Mouse (Mus musculus): ENCODE measurements around the gene Pias4. TPM values are rescaled to one million over a fixed set of nuclear protein-coding genes. Genes with fewer than 3 reads are reported as not detected.
A peak's percentile ranks its signal among the peaks of the same experiment; 100 is the strongest.

Gene Pias4
- polyA plus RNA-seq, 1 experiment from 2014 or later, result 62.2 TPM

DNA sequence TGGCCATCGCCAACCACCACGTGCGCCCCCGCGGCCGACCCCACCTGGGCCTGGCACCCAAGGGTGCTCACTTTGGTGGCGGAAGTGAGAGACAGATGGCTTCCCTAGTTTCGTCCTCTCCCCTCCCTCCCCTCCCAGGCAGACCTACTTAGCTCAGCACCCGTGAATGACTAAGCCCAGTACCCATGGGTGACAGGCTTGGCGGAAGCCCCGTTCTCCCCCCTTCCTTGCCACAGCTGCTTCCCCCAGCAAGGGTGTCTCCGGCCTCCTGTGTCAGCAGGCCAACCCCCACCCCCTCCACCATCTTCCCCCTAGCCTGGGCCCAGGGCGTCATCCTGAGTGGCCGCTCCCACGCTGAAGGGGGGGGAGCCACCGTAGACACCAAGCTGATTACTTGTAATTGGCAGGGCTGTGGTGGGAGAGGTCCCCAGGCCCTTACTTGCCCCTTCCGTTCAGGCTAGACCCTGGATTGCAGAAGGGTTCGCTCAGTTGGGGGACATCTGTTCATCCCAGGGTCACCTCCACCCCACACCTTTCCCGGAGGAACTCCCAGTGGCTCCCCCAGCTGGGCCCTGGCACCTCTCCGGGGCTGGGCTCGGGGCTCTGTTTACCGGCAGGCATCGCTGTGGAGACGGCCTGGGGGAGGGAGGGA, 29.5 kb downstream of the Pias4 start:
- no peak for DNase-seq (ENCODE audit: low spot score)

GRCm38 (mm10) chr10:81137252-81138130, 30.2 kb downstream of the Pias4 start:
- Histone ChIP-seq H3K27ac (peak overlapping the region; percentile 98), H3K9me3 (no peaks in the 10 kb centered on the region), H3K4me1 (peaks cover 74% of the 10 kb centered on the region), H3K4me3 (peak overlapping the region; percentile 93), H3K27me3 (ENCODE audit: insufficient read depth, poor library complexity, severe bottlenecking) (peaks cover 29% of the 10 kb centered on the region), H3K36me3 (0 out of 2 replicates have a peak, but pooled peaks cover 8% of the 10 kb centered on the region)
- WGBS, result under 1% methylated on average over 84 of the region's 89 CpGs
- peak; percentile 100 for DNase-seq (ENCODE audit: low spot score)

More for the DNA sequence above, 29.5 kb downstream of the Pias4 start:
- peaks cover 81% of the 10 kb centered on the region for H3K4me1 ChIP-seq
- H3K9me3 ChIP-seq, result no peaks in the 10 kb centered on the region
- H3K27me3 ChIP-seq (ENCODE audit: insufficient read depth, poor library complexity, severe bottlenecking), result peaks cover 25% of the 10 kb centered on the region
- H3K36me3 ChIP-seq, result peaks cover 11% of the 10 kb centered on the region
- under 1% methylated on average over 24 of the region's 24 CpGs for WGBS
- H3K4me3 ChIP-seq, result peak overlapping the region; percentile 93
- H3K27ac ChIP-seq, result peak overlapping the region; percentile 98

GRCm38 (mm10) chr10:81136706-81137231, 31.0 kb downstream of the Pias4 start:
- H3K9me3 ChIP-seq, result no peaks in the 10 kb centered on the region
- 0% methylated on average over 49 of the region's 50 CpGs for WGBS
- H3K27me3 ChIP-seq (ENCODE audit: insufficient read depth, poor library complexity, severe bottlenecking), result peaks cover 29% of the 10 kb centered on the region
- DNase-seq (ENCODE audit: low spot score), result peak; percentile 91
- H3K4me1 ChIP-seq, result peaks cover 67% of the 10 kb centered on the region
- H3K4me3 ChIP-seq, result peak overlapping the region; percentile 93
- peak overlapping the region; percentile 98 for H3K27ac ChIP-seq
- 0 out of 2 replicates have a peak, but pooled peaks cover 5% of the 10 kb centered on the region for H3K36me3 ChIP-seq

GRCm38 (mm10) chr10:81135831-81136705, 31.7 kb downstream of the Pias4 start:
- Histone ChIP-seq H3K27me3 (ENCODE audit: insufficient read depth, poor library complexity, severe bottlenecking) (peaks cover 29% of the 10 kb centered on the region), H3K9me3 (no peaks in the 10 kb centered on the region), H3K4me1 (peaks cover 60% of the 10 kb centered on the region), H3K36me3 (0 out of 2 replicates have a peak, but pooled peaks cover 4% of the 10 kb centered on the region), H3K4me3 (peak overlapping the region; percentile 93), H3K27ac (peak overlapping the region; percentile 98)
- under 1% methylated on average over 78 of the region's 86 CpGs for WGBS
- peak; percentile 95 for DNase-seq (ENCODE audit: low spot score)

- Histone ChIP-seq H3K4me1 (peaks cover 50% of the 10 kb centered on the region), H3K4me3 (peak within 1 kb of the TSS; percentile 93), H3K9me3 (no peaks in the 10 kb centered on the region), H3K27me3 (ENCODE audit: insufficient read depth, poor library complexity, severe bottlenecking) (peaks cover 29% of the 10 kb centered on the region), H3K27ac (peak within 1 kb of the TSS; percentile 98), H3K36me3 (no peaks in the 10 kb centered on the region)
- WGBS, result 3% methylated on average over 41 of the region's 41 CpGs
- DNase-seq (ENCODE audit: low spot score), result peak; percentile 89
Measured at GRCm38 (mm10) chr10:81134966-81135681, 32.6 kb downstream of the Pias4 start, which contains the start of gene Zbtb7a. TSS of gene Zbtb7a (plus strand) at chr10:81135220.

DNA sequence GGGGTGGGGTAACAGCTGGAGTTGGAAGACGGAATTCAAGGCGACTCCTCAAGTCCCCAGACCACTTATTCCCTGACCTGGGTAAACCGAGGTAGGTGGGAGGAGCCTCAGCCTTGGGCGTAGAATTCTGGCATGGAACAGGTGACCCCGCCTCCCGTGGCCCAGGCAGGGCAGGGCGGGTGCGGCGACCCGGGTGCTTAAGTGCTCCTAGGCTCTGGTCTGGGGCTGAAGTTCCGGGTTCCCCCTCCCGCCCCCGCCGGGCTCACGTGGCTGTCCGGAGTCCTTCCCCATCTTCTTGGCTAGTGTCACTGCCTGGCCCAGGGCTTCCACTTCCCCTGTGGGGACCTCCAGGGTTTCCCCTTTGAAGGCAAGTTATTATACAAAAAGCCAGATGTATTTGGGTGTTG, 33.5 kb downstream of the Pias4 start:
- Histone ChIP-seq H3K4me3 (peak overlapping the region; percentile 93), H3K9me3 (no peaks in the 10 kb centered on the region), H3K27ac (peak overlapping the region; percentile 26; the same call in 1 of the 2 replicates), H3K27me3 (ENCODE audit: insufficient read depth, poor library complexity, severe bottlenecking) (peaks cover 29% of the 10 kb centered on the region), H3K36me3 (no peaks in the 10 kb centered on the region), H3K4me1 (peaks cover 50% of the 10 kb centered on the region)
- 1% methylated on average over 16 of the region's 16 CpGs for WGBS
- peak; percentile 90 for DNase-seq (ENCODE audit: low spot score)

DNA sequence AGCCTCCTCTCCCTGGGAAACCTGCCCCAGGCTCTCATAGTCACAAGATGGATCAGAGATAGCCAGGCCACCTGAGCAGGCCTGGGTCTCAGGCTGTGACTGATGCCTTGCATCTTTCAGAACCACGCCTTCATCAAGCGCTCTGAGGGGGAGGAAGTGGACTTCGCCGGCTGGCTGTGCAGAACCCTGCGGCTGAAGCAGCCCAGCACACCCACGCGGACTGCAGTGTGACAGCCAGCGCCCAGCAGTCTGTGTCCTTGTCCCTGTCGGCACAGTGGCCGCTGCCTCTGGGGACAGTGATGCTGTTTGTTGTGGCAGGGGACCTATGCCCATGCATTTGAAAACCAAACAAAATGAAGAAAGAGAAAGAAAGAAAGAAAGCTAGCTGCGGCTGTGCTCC, 44.2 kb downstream of the Pias4 start:
- Histone ChIP-seq H3K27me3 (ENCODE audit: insufficient read depth, poor library complexity, severe bottlenecking) (peaks cover 4% of the 10 kb centered on the region; the same call in 1 of the 2 replicates), H3K36me3 (peaks cover 63% of the 10 kb centered on the region)
- 86% methylated on average over 11 of the region's 11 CpGs for WGBS

GRCm38 (mm10) chr10:81122889-81123288, 44.8 kb downstream of the Pias4 start:
- Histone ChIP-seq H3K36me3 (peaks cover 69% of the 10 kb centered on the region), H3K27ac (no peak overlapping the region), H3K9me3 (no peaks in the 10 kb centered on the region), H3K4me3 (no peak overlapping the region), H3K4me1 (peaks cover 9% of the 10 kb centered on the region; the same call in 1 of the 2 replicates), H3K27me3 (ENCODE audit: insufficient read depth, poor library complexity, severe bottlenecking) (no peaks in the 10 kb centered on the region)
- DNase-seq (ENCODE audit: low spot score), result no peak
- WGBS, result 83% methylated on average over 2 of the region's 2 CpGs

More for the DNA sequence above, 44.2 kb downstream of the Pias4 start:
- Histone ChIP-seq H3K4me1 (peaks cover 12% of the 10 kb centered on the region), H3K27ac (no peak overlapping the region), H3K9me3 (no peaks in the 10 kb centered on the region), H3K4me3 (no peak overlapping the region)
- DNase-seq (ENCODE audit: low spot score), result no peak

DNA sequence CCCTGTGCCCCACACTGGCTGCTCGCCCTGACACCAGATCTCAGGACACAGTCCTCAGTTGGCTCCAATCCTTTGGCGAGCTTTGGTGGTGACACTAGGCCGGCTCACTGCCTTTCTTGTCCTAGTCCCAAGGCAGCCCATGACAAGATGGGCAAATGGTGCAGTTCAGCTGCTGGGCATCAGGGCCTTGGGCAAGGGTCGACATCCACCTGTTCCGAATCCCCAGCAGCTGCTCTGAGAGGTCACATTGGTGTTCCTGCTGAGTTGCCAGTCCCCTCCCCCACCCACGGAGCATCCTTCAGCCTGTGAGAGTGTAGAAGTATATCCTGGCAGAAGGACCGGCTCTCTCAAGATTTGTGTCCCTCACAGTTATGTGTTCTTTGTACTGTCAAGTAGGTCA, 47.1 kb downstream of the Pias4 start:
- Histone ChIP-seq H3K36me3 (peaks cover 88% of the 10 kb centered on the region), H3K27me3 (ENCODE audit: insufficient read depth, poor library complexity, severe bottlenecking) (no peaks in the 10 kb centered on the region), H3K4me1 (0 out of 2 replicates have a peak, but pooled peaks cover 6% of the 10 kb centered on the region), H3K9me3 (no peaks in the 10 kb centered on the region), H3K27ac (no peak overlapping the region), H3K4me3 (no peak overlapping the region)
- DNase-seq (ENCODE audit: low spot score), result no peak
- 86% methylated on average over 7 of the region's 7 CpGs for WGBS

DNA sequence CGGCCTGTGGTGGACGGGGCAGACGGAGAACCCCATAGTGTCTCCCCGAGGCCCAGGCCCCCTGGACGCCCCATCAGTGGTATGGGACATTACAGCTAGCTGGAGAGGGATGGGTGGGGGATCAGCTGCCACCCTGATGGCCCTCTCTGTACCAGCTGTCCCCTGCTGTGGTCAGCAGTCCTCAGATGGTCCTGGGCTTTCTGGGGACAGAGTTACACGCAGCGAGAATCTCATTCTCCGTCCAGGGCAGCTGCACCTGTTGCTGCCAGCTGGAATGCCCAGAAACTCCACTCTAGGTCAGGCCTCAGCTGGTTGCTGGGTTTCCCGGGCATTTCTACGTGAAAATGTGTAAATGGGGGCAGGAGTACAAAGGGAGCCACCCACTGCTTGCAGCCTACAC, 48.1 kb downstream of the Pias4 start:
- peaks cover 96% of the 10 kb centered on the region for H3K36me3 ChIP-seq
- 93% methylated on average over 10 of the region's 10 CpGs for WGBS
- no peak for DNase-seq (ENCODE audit: low spot score)
- H3K4me3 ChIP-seq, result no peak overlapping the region
- H3K9me3 ChIP-seq, result no peaks in the 10 kb centered on the region
- H3K27me3 ChIP-seq (ENCODE audit: insufficient read depth, poor library complexity, severe bottlenecking), result no peaks in the 10 kb centered on the region
- 0 out of 2 replicates have a peak, but pooled peaks cover 6% of the 10 kb centered on the region for H3K4me1 ChIP-seq
- H3K27ac ChIP-seq, result no peak overlapping the region

DNA sequence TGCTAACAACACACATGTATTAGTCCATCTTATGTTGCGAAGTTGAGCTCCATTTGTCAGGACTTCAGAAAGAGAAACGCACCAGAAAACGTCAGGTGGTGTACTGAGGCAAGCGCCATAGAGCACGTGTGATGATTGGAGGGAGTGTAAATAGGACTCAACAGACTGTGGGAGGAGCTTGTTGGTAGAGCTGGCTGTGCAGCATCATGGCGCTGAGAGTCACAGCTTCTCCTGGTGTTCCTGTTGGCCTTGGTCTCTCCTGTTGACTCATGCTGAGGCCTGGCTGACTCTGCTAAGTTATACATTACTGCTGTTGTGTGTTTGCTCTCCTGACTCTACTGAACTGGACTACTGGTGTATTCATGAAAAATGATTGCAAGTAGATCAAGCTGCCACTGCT, 54.8 kb downstream of the Pias4 start:
- Histone ChIP-seq H3K4me1 (peaks cover 11% of the 10 kb centered on the region; the same call in 1 of the 2 replicates), H3K36me3 (peaks cover 93% of the 10 kb centered on the region), H3K4me3 (no peak overlapping the region), H3K27me3 (ENCODE audit: insufficient read depth, poor library complexity, severe bottlenecking) (no peaks in the 10 kb centered on the region), H3K27ac (no peak overlapping the region), H3K9me3 (no peaks in the 10 kb centered on the region)
- WGBS, result 91% methylated on average over 6 of the region's 6 CpGs
- DNase-seq (ENCODE audit: low spot score), result no peak
